Mouse (Mus musculus): ENCODE results near the gene Tex16. TPM values are rescaled to one million over a fixed set of nuclear protein-coding genes. Genes with fewer than 3 reads are reported as not detected.

The Tex16 gene
- 0.05 and 0.15 TPM in 2 replicates for polyA plus RNA-seq (2015; fragmentation: Nextera tagmentation; extraction: Ambion mirVana)

GRCm38 (mm10) chrX:112010707-112011106, at the start of gene Tex16:
Gene Tex16, plus strand, starts transcription at chrX:112011007.
- no peak within 1 kb of the TSS for H3K4me3 ChIP-seq (ENCODE audit: low read length)
- H3K9me3 ChIP-seq (ENCODE audit: control insufficient read depth, low read length): no peaks in the 10 kb centered on the region
- no peak for ATAC-seq
- no peaks in the 10 kb centered on the region for H3K27me3 ChIP-seq (replicated peaks; ENCODE audit: control insufficient read depth, insufficient read depth, low read length)
- H3K9ac ChIP-seq (ENCODE audit: low read depth, low read length): no peak within 1 kb of the TSS
- no peak within 1 kb of the TSS for H3K27ac ChIP-seq (ENCODE audit: low read length)
- H3K4me2 ChIP-seq (ENCODE audit: low read depth, low read length): no peak within 1 kb of the TSS
- H3K36me3 ChIP-seq (ENCODE audit: control insufficient read depth, insufficient read depth, low read length): no peaks in the 10 kb centered on the region
- H3K4me1 ChIP-seq (ENCODE audit: control insufficient read depth, insufficient read depth, low read length): no peaks in the 10 kb centered on the region

GRCm38 (mm10) chrX:111999661-112000060, 11.1 kb upstream of the Tex16 start:
- 34% methylated on average over 1 of the region's 1 CpGs for WGBS
- H3K27ac ChIP-seq (ENCODE audit: low read length): no peak overlapping the region
- H3K36me3 ChIP-seq (ENCODE audit: control insufficient read depth, insufficient read depth, low read length): no peaks in the 10 kb centered on the region
- no peak for ATAC-seq
- H3K4me3 ChIP-seq (ENCODE audit: low read length): no peak overlapping the region
- H3K9me3 ChIP-seq (ENCODE audit: control insufficient read depth, low read length): no peaks in the 10 kb centered on the region
- no peaks in the 10 kb centered on the region for H3K27me3 ChIP-seq (replicated peaks; ENCODE audit: control insufficient read depth, insufficient read depth, low read length)
- no peak overlapping the region for H3K4me2 ChIP-seq (ENCODE audit: low read depth, low read length)
- H3K4me1 ChIP-seq (ENCODE audit: control insufficient read depth, insufficient read depth, low read length): no peaks in the 10 kb centered on the region
- H3K9ac ChIP-seq (ENCODE audit: low read depth, low read length): no peak overlapping the region

Other genes with a start within 250 kb of the Tex16 start
- not detected in 2 replicates for gene Gm45194, start 119.6 kb upstream of the Tex16 start, polyA plus RNA-seq (2015; fragmentation: Nextera tagmentation; extraction: Ambion mirVana)
- not detected in 2 replicates for gene 4933403O08Rik, start 228.0 kb downstream of the Tex16 start, polyA plus RNA-seq (2015; fragmentation: Nextera tagmentation; extraction: Ambion mirVana)

Data from intestine, embryonic 16.5 days (tissue).